Comparison of ENCODE assay signal across 8 mouse cellular contexts in the genomic region with DNA sequence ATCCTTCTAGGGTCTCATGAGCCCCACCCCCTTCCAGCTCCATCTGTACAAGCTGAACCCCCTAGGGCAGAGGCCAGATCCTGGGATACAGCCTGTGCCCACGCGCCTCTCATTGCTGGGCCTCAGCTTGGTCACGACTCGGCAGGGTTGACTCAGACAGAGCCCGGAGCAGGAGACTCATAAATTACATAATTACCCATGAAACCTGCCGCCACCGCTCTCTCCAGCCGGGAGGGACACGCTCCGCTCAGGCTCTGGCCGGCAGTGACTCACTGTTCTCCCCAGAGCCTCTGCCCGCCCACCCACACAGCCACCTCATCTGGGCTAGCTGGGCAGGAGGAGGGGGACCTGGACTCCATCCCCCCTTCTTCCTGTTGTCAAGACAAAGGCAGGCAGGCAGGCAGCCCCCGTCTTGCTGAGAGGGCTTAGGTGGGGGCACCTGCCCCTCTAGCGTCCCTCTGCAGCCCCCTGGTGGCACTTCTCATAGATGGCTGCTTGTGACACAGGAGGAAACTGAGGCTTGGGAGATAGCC.
DNase-seq lines count a peak whose midpoint lies in the region; ATAC-seq and TF ChIP-seq lines count a peak whose summit lies in the region.

No protein-coding gene starts in this region.

- H3K27ac ChIP-seq in intestine, postnatal 0 days (ENCODE audit: low read depth, low read length), result no peak overlapping the region
- peak overlapping the region; percentile 3; the same call in 1 of the 2 replicates for H3K27ac ChIP-seq in liver, embryonic 13.5 days
- peak overlapping the region; percentile 68; the same call in 1 of the 2 replicates for H3K27ac ChIP-seq in neural tube, embryonic 14.5 days (ENCODE audit: low read depth, low read length)

- H3K9ac ChIP-seq in intestine, postnatal 0 days (ENCODE audit: low read depth, low read length), result no peak overlapping the region
- H3K9ac ChIP-seq in liver, embryonic 13.5 days, result peak overlapping the region; percentile 26; the same call in 1 of the 2 replicates
- H3K9ac ChIP-seq in neural tube, embryonic 14.5 days (replicated peaks; ENCODE audit: low read depth, low read length), result peak overlapping the region; percentile 0; the same call in 1 of the 2 replicates

- H3K36me3 ChIP-seq in intestine, postnatal 0 days (ENCODE audit: control insufficient read depth, insufficient read depth), result no peaks in the 10 kb centered on the region
- H3K36me3 ChIP-seq in liver, embryonic 13.5 days, result no peaks in the 10 kb centered on the region
- no peaks in the 10 kb centered on the region for H3K36me3 ChIP-seq in neural tube, embryonic 14.5 days (ENCODE audit: control insufficient read depth, insufficient read depth, low read length)

- H3K4me2 ChIP-seq in intestine, postnatal 0 days (replicated peaks; ENCODE audit: low read depth), result peak overlapping the region; percentile 25; the same call in 1 of the 2 replicates
- H3K4me2 ChIP-seq in liver, embryonic 13.5 days, result peak overlapping the region; percentile 36
- H3K4me2 ChIP-seq in neural tube, embryonic 14.5 days (ENCODE audit: low read depth, low read length), result peak overlapping the region; percentile 36

- WGBS in intestine, postnatal 0 days, result 3% methylated on average over 14 of the region's 14 CpGs
- 7% methylated on average over 14 of the region's 14 CpGs for WGBS in liver, embryonic 13.5 days (ENCODE audit: insufficient replicate concordance)
- 2% methylated on average over 14 of the region's 14 CpGs for WGBS in neural tube, embryonic 14.5 days

- peaks cover 3% of the 10 kb centered on the region; the same call in 1 of the 2 replicates for H3K4me1 ChIP-seq in intestine, postnatal 0 days (replicated peaks; ENCODE audit: control insufficient read depth, insufficient read depth, low read length)
- H3K4me1 ChIP-seq in liver, embryonic 13.5 days (replicated peaks), result no peaks in the 10 kb centered on the region
- H3K4me1 ChIP-seq in neural tube, embryonic 14.5 days (ENCODE audit: control insufficient read depth, insufficient read depth, low read length), result peaks cover 29% of the 10 kb centered on the region

- H3K4me3 ChIP-seq in intestine, postnatal 0 days (ENCODE audit: low read depth, low read length), result no peak overlapping the region
- H3K4me3 ChIP-seq in liver, embryonic 13.5 days (replicated peaks), result no peak overlapping the region
- H3K4me3 ChIP-seq in neural tube, embryonic 14.5 days (ENCODE audit: low read depth, low read length), result no peak overlapping the region

- peak; percentile 13 for DNase-seq in ovary, adult 18-20 months (ENCODE audit: low spot score)
- no peak for DNase-seq in ovary, postnatal 10 days (ENCODE audit: low spot score)
- DNase-seq in embryo, embryonic 11.5 days (ENCODE audit: low read depth, low spot score), result peak; percentile 67
- DNase-seq in heart, adult 11 months, result peak; percentile 96
- DNase-seq in liver, embryonic 13.5 days, result no peak
- peak; percentile 41 for DNase-seq in urinary bladder, postnatal 25 days (ENCODE audit: low spot score)

- TF ChIP-seq CTCF in intestine, postnatal 0 days (IDR thresholded peaks at IDR 0.05; ENCODE audit: low read depth), result peak; percentile 68

- H3K27me3 ChIP-seq in intestine, postnatal 0 days (replicated peaks; ENCODE audit: control insufficient read depth, insufficient read depth, low read length), result peaks cover 5% of the 10 kb centered on the region; the same call in 1 of the 2 replicates
- H3K27me3 ChIP-seq in liver, embryonic 13.5 days, result no peaks in the 10 kb centered on the region
- H3K27me3 ChIP-seq in neural tube, embryonic 14.5 days (ENCODE audit: control insufficient read depth, insufficient read depth, low read length), result no peaks in the 10 kb centered on the region

- ATAC-seq in intestine, postnatal 0 days, result peak; percentile 80
- ATAC-seq in liver, embryonic 13.5 days (ENCODE audit: low read depth), result peak; percentile 29; the same call in 1 of the 2 replicates
- ATAC-seq in neural tube, embryonic 14.5 days (ENCODE audit: low read depth), result peak; percentile 80

- H3K9me3 ChIP-seq in intestine, postnatal 0 days (ENCODE audit: control insufficient read depth), result no peaks in the 10 kb centered on the region
- H3K9me3 ChIP-seq in liver, embryonic 13.5 days (replicated peaks), result no peaks in the 10 kb centered on the region
- no peaks in the 10 kb centered on the region for H3K9me3 ChIP-seq in neural tube, embryonic 14.5 days (ENCODE audit: control insufficient read depth, low read length)

Comparison
In these comparisons a context has a peak if more than half of its experiments do, and no peak if none do; other contexts are left out.
1. DNase-seq: peak in ovary, adult 18-20 months (single experiment), embryo, embryonic 11.5 days (single experiment), heart, adult 11 months (single experiment) and urinary bladder, postnatal 25 days (single experiment); none in ovary, postnatal 10 days (single experiment) and liver, embryonic 13.5 days (single experiment).
2. ATAC-seq: peak in every context shown above with its lines; median percentile 80 in intestine, postnatal 0 days; 80 in neural tube, embryonic 14.5 days; 29 in liver, embryonic 13.5 days.
3. Peak in every context shown above with its lines, with median percentiles within 50 percentile points of each other: H3K4me2 ChIP-seq.